In genomic region chr2:27885456-27886147, GRCm38 (mm10) we compare ENCODE assay signal across 8 mouse cellular contexts. TPM values are rescaled to one million over a fixed set of nuclear protein-coding genes. Genes with fewer than 3 reads are reported as not detected.
DNase-seq lines count a peak whose midpoint lies in the region; ATAC-seq lines count a peak whose summit lies in the region.

No protein-coding gene starts in this region.

- H3K27me3 ChIP-seq in embryonic facial prominence, embryonic 12.5 days = no peaks in the 10 kb centered on the region
- H3K27me3 ChIP-seq in hindbrain, embryonic 15.5 days = peaks cover 21% of the 10 kb centered on the region
- H3K27me3 ChIP-seq in liver, embryonic 16.5 days (ENCODE audit: control insufficient read depth, insufficient read depth, low read depth, low read length) = peaks cover 49% of the 10 kb centered on the region
- peaks cover 4% of the 10 kb centered on the region; the same call in 1 of the 2 replicates for H3K27me3 ChIP-seq in stomach, embryonic 15.5 days (replicated peaks)

- peak overlapping the region; percentile 94 for H3K9ac ChIP-seq in embryonic facial prominence, embryonic 12.5 days
- H3K9ac ChIP-seq in hindbrain, embryonic 15.5 days = peak overlapping the region; percentile 47
- H3K9ac ChIP-seq in liver, embryonic 16.5 days (ENCODE audit: low read depth, low read length) = peak overlapping the region; percentile 16; the same call in 1 of the 2 replicates
- H3K9ac ChIP-seq in stomach, embryonic 15.5 days = peak overlapping the region; percentile 22; the same call in 1 of the 2 replicates

- peak; percentile 79 for ATAC-seq in embryonic facial prominence, embryonic 12.5 days (ENCODE audit: insufficient number of reproducible peaks, insufficient read depth, low FRiP score, low TSS enrichment)
- peak; percentile 77; the same call in 1 of the 2 replicates for ATAC-seq in hindbrain, embryonic 15.5 days (ENCODE audit: low FRiP score, low read depth)
- peak; percentile 55 for ATAC-seq in liver, embryonic 16.5 days (ENCODE audit: low read depth)
- ATAC-seq in stomach, embryonic 15.5 days (ENCODE audit: insufficient read depth, low FRiP score, low read depth) = peak; percentile 78

- H3K9me3 ChIP-seq in embryonic facial prominence, embryonic 12.5 days = no peaks in the 10 kb centered on the region
- H3K9me3 ChIP-seq in hindbrain, embryonic 15.5 days = no peaks in the 10 kb centered on the region
- no peaks in the 10 kb centered on the region for H3K9me3 ChIP-seq in liver, embryonic 16.5 days (replicated peaks; ENCODE audit: control insufficient read depth, low read length)
- no peaks in the 10 kb centered on the region for H3K9me3 ChIP-seq in stomach, embryonic 15.5 days

- H3K27ac ChIP-seq in embryonic facial prominence, embryonic 12.5 days = peak overlapping the region; percentile 96
- H3K27ac ChIP-seq in hindbrain, embryonic 15.5 days (replicated peaks) = peak overlapping the region; percentile 60; the same call in 1 of the 2 replicates
- H3K27ac ChIP-seq in liver, embryonic 16.5 days (ENCODE audit: low read length) = no peak overlapping the region
- peak overlapping the region; percentile 96 for H3K27ac ChIP-seq in stomach, embryonic 15.5 days

- 8% methylated on average over 12 of the region's 12 CpGs for WGBS in embryonic facial prominence, embryonic 12.5 days
- 4% methylated on average over 12 of the region's 12 CpGs for WGBS in hindbrain, embryonic 15.5 days
- 11% methylated on average over 12 of the region's 12 CpGs for WGBS in liver, embryonic 16.5 days (ENCODE audit: insufficient replicate concordance)
- 4% methylated on average over 12 of the region's 12 CpGs for WGBS in stomach, embryonic 15.5 days

- H3K4me2 ChIP-seq in embryonic facial prominence, embryonic 12.5 days (replicated peaks) = peak overlapping the region; percentile 78
- H3K4me2 ChIP-seq in hindbrain, embryonic 15.5 days = peak overlapping the region; percentile 96
- peak overlapping the region; percentile 65 for H3K4me2 ChIP-seq in liver, embryonic 16.5 days (ENCODE audit: low read depth, low read length)
- peak overlapping the region; percentile 89 for H3K4me2 ChIP-seq in stomach, embryonic 15.5 days

- H3K4me3 ChIP-seq in embryonic facial prominence, embryonic 12.5 days = peak overlapping the region; percentile 93
- peak overlapping the region; percentile 54 for H3K4me3 ChIP-seq in hindbrain, embryonic 15.5 days
- peak overlapping the region; percentile 56 for H3K4me3 ChIP-seq in liver, embryonic 16.5 days (ENCODE audit: low read depth, low read length)
- peak overlapping the region; percentile 79 for H3K4me3 ChIP-seq in stomach, embryonic 15.5 days (replicated peaks)

- H3K4me1 ChIP-seq in embryonic facial prominence, embryonic 12.5 days = peaks cover 48% of the 10 kb centered on the region
- H3K4me1 ChIP-seq in hindbrain, embryonic 15.5 days (replicated peaks) = peaks cover 20% of the 10 kb centered on the region
- H3K4me1 ChIP-seq in liver, embryonic 16.5 days (ENCODE audit: control insufficient read depth, low read depth, low read length) = no peaks in the 10 kb centered on the region; the same call in 1 of the 2 replicates
- peaks cover 41% of the 10 kb centered on the region for H3K4me1 ChIP-seq in stomach, embryonic 15.5 days

- peak; percentile 62 to 65 for DNase-seq in right cerebral cortex, postnatal 10 days (ENCODE audit: low spot score in 2 of 2)
- DNase-seq in right cerebral cortex, postnatal 36 days (ENCODE audit: low spot score in 2 of 2) = no peak
- no peak for DNase-seq in left cerebral cortex, adult 9 months (ENCODE audit: low spot score in 2 of 2)
- DNase-seq in left cerebral cortex, adult 11 months (ENCODE audit: low spot score) = no peak

- 0 out of 2 replicates have a peak, but pooled peaks cover 3% of the 10 kb centered on the region for H3K36me3 ChIP-seq in embryonic facial prominence, embryonic 12.5 days
- H3K36me3 ChIP-seq in hindbrain, embryonic 15.5 days = no peaks in the 10 kb centered on the region
- no peaks in the 10 kb centered on the region for H3K36me3 ChIP-seq in liver, embryonic 16.5 days (ENCODE audit: control insufficient read depth, insufficient read depth)
- H3K36me3 ChIP-seq in stomach, embryonic 15.5 days = no peaks in the 10 kb centered on the region

RNA-seq across cellular contexts. Expression of gene Col5a1, which starts 0.6 kb away (rescaled TPM):
- 79.0 and 82.1 TPM in 2 replicates for polyA plus RNA-seq in embryonic facial prominence, embryonic 12.5 days (2016; fragmentation: Nextera tagmentation; extraction: Ambion mirVana)
- polyA plus RNA-seq in hindbrain, embryonic 15.5 days (2015; fragmentation: Nextera tagmentation; extraction: Ambion mirVana) = 12.0 and 12.7 TPM in 2 replicates
- polyA plus RNA-seq in liver, embryonic 16.5 days (2015; fragmentation: Nextera tagmentation; extraction: Ambion mirVana) = 11.1 and 12.5 TPM in 2 replicates
- polyA plus RNA-seq in stomach, embryonic 15.5 days (2015; fragmentation: Nextera tagmentation; extraction: Ambion mirVana) = 130 and 136 TPM in 2 replicates

Comparison
In these comparisons a context has a peak if more than half of its experiments do, and no peak if none do; other contexts are left out.
1. DNase-seq: peak in right cerebral cortex, postnatal 10 days (2 of 2); none in right cerebral cortex, postnatal 36 days (0 of 2), left cerebral cortex, adult 9 months (0 of 2) and left cerebral cortex, adult 11 months (single experiment).
2. H3K9ac ChIP-seq: peak in every context shown above with its lines; median percentile 94 in embryonic facial prominence, embryonic 12.5 days; 47 in hindbrain, embryonic 15.5 days; 22 in stomach, embryonic 15.5 days; 16 in liver, embryonic 16.5 days.
3. Peak in every context shown above with its lines, with median percentiles within 50 percentile points of each other: ATAC-seq, H3K4me2 ChIP-seq and H3K4me3 ChIP-seq.